Mouse (Mus musculus) hindbrain, embryonic 11.5 days (tissue): ENCODE data around the gene B430305J03Rik. TPM values are rescaled to one million over a fixed set of nuclear protein-coding genes. Genes with fewer than 3 reads are reported as not detected.

Source experiments
- ATAC-seq: fragments of 200-750 bp; cut with Nextera tagmentation; 2 replicates; pipeline ENCODE4 v1.8.0; 2017; ENCODE audit warnings: mild to moderate bottlenecking, moderate TSS enrichment, moderate library complexity; ENCODE audit not compliant: low FRiP score
- DNase-seq: peaks from one replicate; pipeline ENCODE4 v3.0.0-alpha.2; 2015; ENCODE audit warnings: low spot score
- H3K27ac ChIP-seq: fragments of 300-500 bp; sonication (generic); 2 replicates; pipeline ENCODE4 v1.5.1; 2014; ENCODE audit warnings: mild to moderate bottlenecking, low read depth, low read length
- H3K27me3 ChIP-seq: fragments of 300-500 bp; sonication (generic); 2 replicates; pipeline ENCODE4 v1.6.1; 2014; ENCODE audit warnings: mild to moderate bottlenecking, low read length, moderate library complexity, mixed read lengths; ENCODE audit not compliant: control insufficient read depth, insufficient read depth
- H3K36me3 ChIP-seq: fragments of 300-500 bp; sonication (generic); 2 replicates; pipeline ENCODE4 v1.6.1; 2014; ENCODE audit warnings: mild to moderate bottlenecking, low read length, moderate library complexity, mixed read lengths; ENCODE audit not compliant: control insufficient read depth, insufficient read depth
- H3K4me1 ChIP-seq: fragments of 300-500 bp; sonication (generic); replicated peaks from 2 replicates; pipeline ENCODE4 v1.6.1; 2014; ENCODE audit warnings: low read length, mixed read lengths; ENCODE audit not compliant: control insufficient read depth, insufficient read depth
- H3K4me2 ChIP-seq: fragments of 300-500 bp; sonication (generic); replicated peaks from 2 replicates; pipeline ENCODE4 v1.6.1; 2014; ENCODE audit warnings: mild to moderate bottlenecking, low read depth, low read length
- H3K4me3 ChIP-seq: fragments of 300-500 bp; sonication (generic); 2 replicates; pipeline ENCODE4 v1.5.1; 2014; ENCODE audit warnings: low read depth, low read length
- H3K9ac ChIP-seq: fragments of 300-500 bp; sonication (generic); 2 replicates; pipeline ENCODE4 v1.6.1; 2014; ENCODE audit warnings: low read depth, low read length
- H3K9me3 ChIP-seq: fragments of 300-500 bp; sonication (generic); 2 replicates; pipeline ENCODE4 v1.6.1; 2016; ENCODE audit warnings: low read length; ENCODE audit not compliant: control insufficient read depth
- WGBS: fragments of 180-500 bp; shearing (Covaris S2); extraction: QIAGEN DNeasy Blood & Tissue Kit; methylation state at CpG from one replicate; pipeline ENCODE4 v1.1.7; 2014; 5-methylcytosine and 5-hydroxymethylcytosine counted together
- polyA plus RNA-seq: library from polyadenylated mRNA; unstranded; fragments of >200 nt; fragmentation: Nextera tagmentation; extraction: Ambion mirVana; gene quantifications from 2 replicates; pipeline ENCODE4 v1.2.1, GENCODE M21; 2014

B430305J03Rik gene
- not detected in 2 replicates for polyA plus RNA-seq

DNA sequence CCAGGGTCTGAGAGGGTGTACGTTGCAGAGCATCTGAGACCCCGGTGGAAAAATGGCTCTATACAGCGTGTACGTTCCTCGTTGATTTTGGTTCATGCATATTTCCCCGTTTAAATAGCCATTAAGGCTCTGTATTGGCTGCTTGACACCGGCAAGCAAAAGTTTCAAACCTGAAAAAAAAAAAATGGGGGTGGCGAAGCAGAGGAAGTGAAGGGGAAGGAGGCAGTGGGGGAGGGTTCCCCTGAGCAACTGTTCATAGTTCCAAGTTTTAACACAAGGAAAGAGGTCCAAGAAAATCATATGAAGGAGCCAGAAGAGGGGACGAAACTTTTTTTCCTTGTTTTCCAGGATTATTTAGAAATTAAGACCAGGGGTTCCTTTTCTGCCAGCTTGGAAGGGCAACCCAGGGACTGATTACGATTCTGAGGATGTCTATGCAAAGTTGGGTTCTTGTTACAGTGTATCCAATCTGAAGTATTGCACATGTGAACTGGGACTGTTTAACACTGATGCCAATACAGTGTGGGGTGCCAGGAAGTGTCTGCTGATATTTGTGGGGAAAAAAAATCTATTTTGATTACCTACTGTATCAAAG lies at the start of gene B430305J03Rik:
Gene B430305J03Rik (minus strand): TSS at position 173 of the 595 bp plus-strand sequence.
- Histone ChIP-seq H3K27ac (peak within 1 kb of the TSS; percentile 87), H3K4me2 (peak within 1 kb of the TSS; percentile 77), H3K4me1 (no peaks in the 10 kb centered on the region), H3K4me3 (peak within 1 kb of the TSS; percentile 68), H3K9ac (peak within 1 kb of the TSS; percentile 80), H3K27me3 (no peaks in the 10 kb centered on the region), H3K9me3 (no peaks in the 10 kb centered on the region), H3K36me3 (no peaks in the 10 kb centered on the region)
- peak; percentile 13 for DNase-seq
- ATAC-seq = no peak
- 3% methylated on average over 10 of the region's 10 CpGs for WGBS

DNA sequence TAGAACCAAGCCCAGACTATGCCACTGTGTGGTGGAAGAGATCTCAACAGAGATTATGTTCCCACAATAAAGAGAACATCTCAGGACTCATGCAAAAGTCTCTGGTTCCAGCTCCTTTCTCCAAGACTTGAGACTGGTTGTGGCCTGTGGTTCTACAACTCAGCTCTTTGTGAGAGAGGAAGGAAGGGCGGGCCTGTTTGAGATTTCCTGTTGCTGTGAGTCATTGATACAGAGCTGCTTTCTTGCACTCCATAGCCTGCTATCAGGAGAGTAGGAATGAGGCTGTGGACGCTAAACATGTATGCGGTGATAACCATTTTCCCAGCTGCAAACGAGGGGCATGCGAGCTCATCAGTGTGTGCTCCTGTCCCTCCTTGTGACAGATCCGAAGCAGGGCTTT lies 43.9 kb upstream of the B430305J03Rik start:
- H3K27me3 ChIP-seq = no peaks in the 10 kb centered on the region
- H3K4me1 ChIP-seq = no peaks in the 10 kb centered on the region
- no peak overlapping the region for H3K4me2 ChIP-seq
- H3K9ac ChIP-seq = no peak overlapping the region
- H3K4me3 ChIP-seq = no peak overlapping the region
- no peaks in the 10 kb centered on the region for H3K9me3 ChIP-seq
- 84% methylated on average over 6 of the region's 6 CpGs for WGBS
- no peak overlapping the region for H3K27ac ChIP-seq
- DNase-seq (no peak), ATAC-seq (no peak)
- no peaks in the 10 kb centered on the region for H3K36me3 ChIP-seq

DNA sequence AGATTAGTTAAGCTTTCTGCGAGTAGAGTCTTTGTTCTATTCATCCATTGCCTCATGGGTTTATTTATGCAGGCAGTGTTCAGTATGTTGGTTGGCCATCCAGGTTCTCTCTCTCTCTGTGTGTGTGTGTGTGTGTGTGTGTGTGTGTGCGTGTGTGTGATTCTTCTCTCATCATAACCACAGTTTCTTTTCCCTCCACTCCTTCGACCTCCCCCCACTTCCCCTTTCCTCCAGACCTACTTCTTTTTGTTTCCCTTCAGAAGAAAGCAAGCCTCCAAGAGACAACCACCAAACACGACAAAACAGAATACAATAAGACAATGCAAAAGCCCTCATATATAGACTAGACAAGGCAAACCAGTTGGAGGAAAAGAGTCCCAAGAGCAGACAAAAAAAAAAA lies 41.2 kb upstream of the B430305J03Rik start:
- Histone ChIP-seq H3K9me3 (no peaks in the 10 kb centered on the region), H3K4me1 (no peaks in the 10 kb centered on the region), H3K4me3 (no peak overlapping the region), H3K36me3 (no peaks in the 10 kb centered on the region), H3K4me2 (no peak overlapping the region), H3K9ac (no peak overlapping the region), H3K27me3 (no peaks in the 10 kb centered on the region), H3K27ac (no peak overlapping the region)
- WGBS = 77% methylated on average over 4 of the region's 4 CpGs
- no peak for ATAC-seq
- no peak for DNase-seq

DNA sequence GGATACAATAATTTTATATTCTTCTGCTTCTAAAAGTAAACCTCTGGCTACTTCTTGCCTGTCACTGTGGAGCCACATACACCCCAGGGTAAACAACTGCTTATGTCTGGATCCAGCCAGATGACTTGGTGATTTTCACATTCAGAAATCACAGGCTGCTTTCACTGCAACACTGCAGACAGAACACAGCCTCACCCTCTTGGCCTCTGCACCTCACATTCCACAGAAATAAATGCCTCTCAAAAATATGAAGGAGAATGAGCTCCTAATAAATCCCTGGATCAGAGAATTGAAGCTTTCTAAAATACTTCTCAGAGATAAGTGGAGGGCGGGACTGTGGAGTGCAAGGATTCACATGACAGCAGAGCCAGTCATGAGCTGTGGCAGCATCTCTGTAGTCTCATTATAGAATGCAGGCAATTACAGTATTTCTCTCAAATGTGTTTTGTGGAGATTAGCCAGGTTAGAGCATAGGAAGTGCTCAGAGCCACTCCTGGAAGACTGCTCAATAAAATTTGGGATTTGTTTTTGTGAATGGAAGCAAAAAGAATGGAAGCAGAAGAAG lies 35.2 kb upstream of the B430305J03Rik start:
- no peak for DNase-seq
- H3K27ac ChIP-seq = no peak overlapping the region
- no peak overlapping the region for H3K9ac ChIP-seq
- no peaks in the 10 kb centered on the region for H3K27me3 ChIP-seq
- no peaks in the 10 kb centered on the region for H3K36me3 ChIP-seq
- no peak overlapping the region for H3K4me2 ChIP-seq
- no peaks in the 10 kb centered on the region for H3K9me3 ChIP-seq
- ATAC-seq = no peak
- H3K4me3 ChIP-seq = no peak overlapping the region
- no peaks in the 10 kb centered on the region for H3K4me1 ChIP-seq
- WGBS = 83% methylated on average over 1 of the region's 1 CpGs

DNA sequence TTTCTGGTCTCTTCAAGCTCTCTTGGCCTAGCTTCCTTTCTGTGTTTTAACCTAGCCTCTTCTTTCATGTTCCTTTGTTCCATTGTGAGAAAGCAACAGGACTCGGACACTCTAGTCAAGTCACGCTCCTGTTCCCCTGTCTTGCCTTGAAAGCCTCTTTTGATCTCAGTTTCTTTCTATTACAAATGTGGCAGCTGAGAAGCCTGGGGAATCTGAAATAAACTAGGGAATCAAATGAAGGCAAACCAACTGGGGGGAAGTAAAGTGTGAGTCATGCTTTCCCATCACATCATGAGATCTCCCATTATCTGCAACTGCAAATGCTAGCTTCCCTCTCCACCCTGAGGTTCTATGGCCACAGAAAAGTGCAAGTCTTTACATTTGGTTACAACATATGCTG lies 31.0 kb upstream of the B430305J03Rik start:
- Histone ChIP-seq H3K27ac (no peak overlapping the region), H3K4me1 (no peaks in the 10 kb centered on the region), H3K36me3 (no peaks in the 10 kb centered on the region), H3K9me3 (no peaks in the 10 kb centered on the region), H3K27me3 (no peaks in the 10 kb centered on the region), H3K9ac (no peak overlapping the region), H3K4me3 (no peak overlapping the region), H3K4me2 (no peak overlapping the region)
- 21% methylated on average over 2 of the region's 2 CpGs for WGBS
- DNase-seq = peak; percentile 13
- peak; percentile 67 for ATAC-seq

DNA sequence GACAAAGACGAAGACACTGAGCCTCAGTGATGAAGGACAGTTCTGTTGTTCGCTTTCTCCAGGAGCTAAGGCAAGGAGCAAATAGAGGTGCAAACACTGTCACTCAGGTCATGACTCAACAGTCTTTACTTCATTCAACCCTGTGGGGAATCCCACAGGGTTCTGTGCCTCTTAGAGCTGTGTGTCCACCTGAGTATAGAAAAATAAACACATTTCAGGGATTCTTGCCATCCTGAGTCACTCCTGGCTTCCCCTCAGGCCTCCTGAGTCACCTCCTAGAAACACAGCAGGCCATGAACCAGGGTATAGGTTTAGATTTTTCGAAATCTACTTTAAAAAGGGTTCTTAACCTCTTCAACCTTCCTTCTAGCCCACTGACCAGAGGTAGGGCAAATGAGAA lies 29.6 kb upstream of the B430305J03Rik start:
- no peak overlapping the region for H3K4me3 ChIP-seq
- WGBS = 92% methylated on average over 3 of the region's 3 CpGs
- no peaks in the 10 kb centered on the region for H3K27me3 ChIP-seq
- DNase-seq = no peak
- no peaks in the 10 kb centered on the region for H3K36me3 ChIP-seq
- H3K9me3 ChIP-seq = no peaks in the 10 kb centered on the region
- no peak overlapping the region for H3K9ac ChIP-seq
- no peak for ATAC-seq
- H3K27ac ChIP-seq = no peak overlapping the region
- H3K4me2 ChIP-seq = no peak overlapping the region
- H3K4me1 ChIP-seq = no peaks in the 10 kb centered on the region

DNA sequence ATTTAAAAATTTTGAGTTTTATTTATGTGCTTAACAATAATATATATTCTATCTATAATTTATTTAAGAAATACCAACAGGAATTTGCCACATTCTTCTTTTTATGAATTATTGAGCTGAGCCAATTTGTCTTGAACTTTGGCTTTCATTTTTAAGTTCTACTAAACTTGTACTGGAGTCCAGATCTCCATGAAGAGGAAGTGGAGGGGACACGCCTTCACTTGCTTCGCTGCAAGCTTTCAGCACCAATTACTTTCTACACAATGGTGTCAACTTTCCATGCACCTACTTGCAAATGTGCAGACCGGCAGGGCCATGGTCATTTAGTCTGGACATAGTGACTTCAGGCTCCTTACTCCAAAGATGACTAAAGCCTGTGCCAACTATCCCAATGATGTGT lies 27.8 kb upstream of the B430305J03Rik start:
- no peaks in the 10 kb centered on the region for H3K27me3 ChIP-seq
- H3K9me3 ChIP-seq = no peaks in the 10 kb centered on the region
- no peak overlapping the region for H3K4me3 ChIP-seq
- H3K27ac ChIP-seq = no peak overlapping the region
- no peak overlapping the region for H3K4me2 ChIP-seq
- no peaks in the 10 kb centered on the region for H3K4me1 ChIP-seq
- H3K36me3 ChIP-seq = no peaks in the 10 kb centered on the region
- no peak overlapping the region for H3K9ac ChIP-seq
- 57% methylated on average over 3 of the region's 3 CpGs for WGBS
- ATAC-seq (no peak), DNase-seq (no peak)

DNA sequence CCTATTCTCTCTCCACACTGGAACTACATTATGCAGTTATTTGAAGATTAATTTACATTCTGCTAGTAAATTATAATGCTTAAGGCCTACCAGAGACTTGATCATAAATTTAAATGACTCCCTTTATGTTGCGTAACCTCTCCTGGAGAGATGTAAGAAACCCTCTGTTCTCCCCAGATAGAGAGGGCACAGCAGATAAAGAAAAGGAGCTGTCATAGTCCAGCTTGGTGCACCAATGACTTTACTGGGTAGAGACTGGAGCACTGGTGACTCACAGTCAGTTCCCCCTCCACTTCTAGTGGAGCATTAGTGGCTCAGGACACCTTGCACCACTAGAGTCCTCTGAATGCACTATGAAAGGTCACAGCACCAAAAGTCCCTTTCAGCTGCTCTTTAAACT lies 27.1 kb upstream of the B430305J03Rik start:
- Histone ChIP-seq H3K4me2 (no peak overlapping the region), H3K27me3 (no peaks in the 10 kb centered on the region), H3K9me3 (no peaks in the 10 kb centered on the region), H3K36me3 (no peaks in the 10 kb centered on the region), H3K9ac (no peak overlapping the region), H3K4me3 (no peak overlapping the region), H3K27ac (no peak overlapping the region), H3K4me1 (no peaks in the 10 kb centered on the region)
- DNase-seq (no peak), ATAC-seq (no peak; the same call in 1 of the 2 replicates)
- WGBS = 71% methylated on average over 1 of the region's 1 CpGs

DNA sequence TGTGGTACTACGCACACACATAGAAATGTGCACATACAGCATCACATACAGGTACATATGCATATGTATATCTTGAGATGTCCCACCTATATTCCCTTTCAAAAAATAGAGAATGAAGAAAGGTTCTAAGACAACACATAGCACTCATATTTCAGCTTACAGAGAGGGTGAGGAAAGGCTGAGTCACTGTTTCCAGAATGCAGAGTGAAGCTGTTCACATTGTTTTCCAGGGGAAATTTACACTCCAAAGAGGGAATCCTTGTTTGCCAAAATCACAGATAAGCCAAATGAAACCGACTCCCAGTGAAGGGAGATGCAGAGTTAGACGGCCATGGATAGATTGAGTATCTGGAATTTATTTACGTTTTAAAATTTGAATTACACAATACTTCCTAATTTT lies 25.8 kb upstream of the B430305J03Rik start:
- Histone ChIP-seq H3K27me3 (no peaks in the 10 kb centered on the region), H3K4me3 (no peak overlapping the region), H3K36me3 (no peaks in the 10 kb centered on the region), H3K27ac (no peak overlapping the region), H3K4me1 (no peaks in the 10 kb centered on the region), H3K9me3 (no peaks in the 10 kb centered on the region), H3K4me2 (no peak overlapping the region), H3K9ac (no peak overlapping the region)
- DNase-seq = no peak
- ATAC-seq = no peak
- WGBS = 79% methylated on average over 4 of the region's 4 CpGs
